Mouse (Mus musculus) gastrocnemius, adult 8-10 months (tissue): ENCODE data around the gene Eif5. TPM values are rescaled to one million over a fixed set of nuclear protein-coding genes. Genes with fewer than 3 reads are reported as not detected.

Experiments
- DNase-seq, 2 experiments: peaks; one replicate each; pipeline ENCODE4 v3.0.0; 2022; ENCODE audit warnings: low spot score in 2 of 2
- total RNA-seq, 4 experiments: library from RNA; stranded (reverse); gene quantifications; 2 replicates each; pipeline ENCODE4 v1.2.4; 2022

The Eif5 gene
- total RNA-seq, 4 experiments from 2014 or later = 151 to 194 (median 168) TPM

DNA sequence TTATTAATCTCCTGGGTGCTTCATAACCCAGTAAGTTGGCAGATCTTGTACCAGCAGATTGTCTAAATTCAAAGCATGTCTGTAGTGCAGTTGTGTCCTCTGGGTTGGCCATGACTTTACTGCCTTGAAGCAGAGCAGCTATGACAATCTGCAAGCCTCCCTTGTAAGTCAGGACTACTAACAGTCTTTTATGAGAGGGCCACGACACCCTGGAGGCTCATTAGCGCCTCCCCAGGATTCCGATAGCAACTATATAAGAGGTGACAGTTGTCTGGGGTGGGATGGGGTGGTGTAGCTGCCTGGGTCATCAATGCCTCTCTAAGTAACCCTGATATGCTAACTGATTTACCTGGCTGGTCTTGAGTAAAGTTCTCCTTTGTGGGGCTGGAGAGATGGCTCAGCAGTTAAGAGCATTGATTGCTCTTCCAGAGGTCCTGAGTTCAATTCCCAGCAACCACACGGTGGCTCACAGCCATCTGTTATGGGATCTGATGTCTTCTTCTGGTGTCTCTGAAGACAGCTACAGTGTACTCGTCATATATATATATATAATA, 25.3 kb downstream of the Eif5 start:
- DNase-seq = no peak

DNA sequence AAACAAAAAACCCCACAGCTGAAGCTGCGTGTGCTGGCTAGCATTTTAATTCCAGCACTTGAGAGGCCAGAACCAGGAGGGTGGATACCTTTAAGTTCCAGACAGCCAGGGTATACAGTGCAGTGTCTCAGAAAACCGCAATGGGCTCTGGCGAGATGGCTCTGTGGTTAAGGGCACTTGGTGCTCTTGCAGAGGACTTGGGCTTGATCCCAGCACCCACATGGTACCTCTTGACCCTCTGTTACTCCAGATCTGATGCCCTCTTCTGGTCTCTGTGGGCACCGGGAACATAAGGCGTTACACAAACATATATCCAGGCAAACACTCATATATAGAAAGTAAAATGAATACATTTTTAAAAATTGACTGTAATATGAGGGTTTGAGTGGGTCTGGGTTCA, 27.5 kb downstream of the Eif5 start:
- no peak for DNase-seq

DNA sequence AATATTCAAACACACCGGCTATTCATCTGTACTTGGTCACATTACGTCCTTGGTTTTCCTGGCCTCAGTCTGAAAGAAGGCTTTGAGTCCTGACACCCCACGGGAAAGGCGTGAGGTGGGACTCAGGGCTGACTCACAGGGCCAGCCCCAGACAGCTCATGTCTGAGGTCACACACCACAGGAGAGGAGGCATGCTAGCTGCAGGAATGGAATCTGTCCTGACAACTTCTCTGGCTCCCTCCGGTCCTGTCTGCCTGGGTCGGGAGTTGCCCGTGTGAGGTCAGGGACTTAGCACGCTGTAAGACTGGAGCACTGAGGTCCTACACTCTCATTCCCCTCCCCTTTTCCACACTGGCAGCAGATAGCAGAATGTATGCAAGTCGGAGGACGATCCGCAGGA, 31.0 kb downstream of the Eif5 start:
- DNase-seq = no peak

DNA sequence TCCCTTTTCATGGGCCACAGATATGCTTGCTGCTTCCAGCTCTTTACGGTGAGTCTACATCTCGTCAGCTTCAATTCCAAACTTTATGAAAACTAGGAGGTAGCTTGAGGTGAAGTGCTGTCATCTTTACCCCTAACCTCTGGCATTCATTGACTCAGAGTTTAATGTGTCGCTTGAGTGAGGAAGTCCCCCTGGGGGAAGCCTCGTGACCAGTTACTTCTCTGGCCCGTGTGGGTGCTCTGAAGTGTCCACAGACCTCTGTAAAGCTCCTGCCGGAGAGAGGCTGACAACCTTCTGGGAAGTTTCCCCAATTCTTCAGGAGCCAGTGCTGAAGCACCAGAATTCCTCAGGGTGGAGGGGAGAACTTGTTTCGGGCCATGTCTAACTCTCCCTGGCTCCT, 34.6 kb downstream of the Eif5 start:
- DNase-seq = no peak

DNA sequence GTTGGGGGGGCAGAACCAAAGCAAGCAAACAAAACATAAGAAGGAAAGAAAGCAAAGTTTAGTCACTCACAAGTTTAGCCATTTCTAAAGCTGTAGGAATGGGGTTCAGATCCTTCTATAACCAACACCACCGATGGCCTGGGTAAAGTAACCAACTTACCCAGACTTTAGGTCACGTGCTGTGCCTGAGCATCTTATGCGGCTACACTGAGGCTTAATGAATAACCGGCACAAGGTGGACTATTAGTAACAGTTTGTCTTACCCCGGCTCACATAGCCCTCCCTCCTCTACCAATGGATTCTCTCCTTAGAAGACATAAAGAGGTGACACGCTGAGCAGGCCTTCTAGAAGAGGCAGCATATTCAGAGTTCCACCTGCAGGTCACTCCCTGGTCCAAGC, 35.5 kb downstream of the Eif5 start:
- DNase-seq = no peak

DNA sequence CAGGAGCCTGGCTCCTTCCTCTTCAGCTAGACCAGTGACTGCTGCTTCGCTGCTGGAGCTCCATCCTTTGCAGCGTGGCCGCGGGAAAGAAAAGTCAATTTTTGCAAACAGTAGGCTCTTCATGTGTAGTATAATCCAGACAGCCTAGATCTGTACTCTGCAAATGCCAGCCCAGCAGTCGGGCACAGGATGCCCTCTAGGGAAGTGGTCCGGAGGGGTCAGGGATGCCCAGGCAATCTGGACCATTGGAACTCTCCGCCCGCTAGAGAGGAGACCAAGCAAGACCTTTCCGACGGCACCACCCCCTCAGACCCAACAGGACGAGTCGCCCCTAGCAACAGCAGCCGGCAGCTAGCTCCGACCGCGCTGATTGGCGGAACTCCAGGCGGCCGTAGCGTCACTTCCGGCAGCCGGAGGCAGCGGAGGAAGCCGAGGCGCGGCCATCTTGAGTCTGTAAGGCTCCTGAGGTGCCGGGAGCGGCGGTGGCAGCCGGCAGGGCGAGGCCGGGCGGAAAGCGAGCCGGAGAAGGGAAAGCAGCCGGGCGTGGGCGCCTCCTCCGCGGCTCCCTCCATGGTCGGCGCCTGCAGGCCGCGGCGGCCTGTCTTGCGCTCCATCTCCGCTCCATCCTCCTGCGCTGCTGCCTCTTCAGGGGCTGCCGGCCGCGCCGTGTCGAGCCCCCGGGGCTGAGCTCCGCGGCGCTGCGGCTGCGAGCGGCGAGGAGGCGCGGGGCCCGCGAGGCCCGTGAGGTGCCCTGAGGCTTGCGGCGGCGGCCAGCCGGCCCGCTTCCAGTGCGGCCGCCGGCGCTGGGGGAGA, 36.5 kb downstream of the Eif5 start, which contains the start of gene Mark3:
Gene Mark3, plus strand, starts transcription at position 450 of the 813 bp plus-strand sequence.
- DNase-seq = peak; percentile 91 to 94

GRCm38 (mm10) chr12:111574887-111575838, 37.3 kb downstream of the Eif5 start:
- DNase-seq = peak in 1 of 2 experiments; percentile 14

DNA sequence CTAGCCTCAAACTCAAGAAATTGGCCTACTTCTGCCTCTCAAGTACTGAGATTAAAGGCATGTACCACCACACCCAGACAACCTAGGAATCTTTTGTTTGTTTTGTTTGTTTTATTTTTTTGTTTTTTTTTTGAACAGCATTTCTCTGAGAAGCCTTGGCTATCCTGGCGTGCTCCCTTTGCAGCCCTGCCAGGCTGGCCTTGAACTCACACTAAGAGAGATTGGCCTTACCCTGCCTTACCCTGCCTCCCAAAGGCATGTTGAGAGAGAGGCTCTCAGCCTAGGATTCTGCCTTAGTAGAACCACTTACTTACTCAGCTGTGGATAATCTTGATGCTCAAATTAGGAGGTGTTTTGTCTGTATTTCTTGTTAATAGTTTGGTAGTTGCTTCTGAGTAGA, 45.2 kb downstream of the Eif5 start:
- DNase-seq = no peak

DNA sequence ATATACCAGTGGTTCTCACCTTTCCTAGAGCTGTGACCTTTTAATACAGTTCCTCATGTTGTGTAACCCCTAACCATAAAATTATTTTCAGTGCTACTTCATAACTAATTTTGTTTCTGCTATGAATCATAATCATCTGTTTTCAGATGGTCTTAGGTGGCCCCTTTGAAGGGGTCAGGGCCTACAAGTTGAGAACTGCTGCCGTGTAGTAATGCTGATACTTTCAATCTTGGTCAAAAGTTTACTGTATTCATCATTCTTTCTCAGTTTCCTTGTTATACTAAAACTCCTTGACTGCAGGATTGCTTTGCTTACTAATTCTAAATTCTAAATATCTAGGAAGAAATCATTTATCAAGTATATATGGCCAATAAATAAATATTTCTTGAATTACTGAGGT, 46.6 kb downstream of the Eif5 start:
- DNase-seq = no peak

GRCm38 (mm10) chr12:111587252-111587651, 49.4 kb downstream of the Eif5 start:
- DNase-seq = no peak

DNA sequence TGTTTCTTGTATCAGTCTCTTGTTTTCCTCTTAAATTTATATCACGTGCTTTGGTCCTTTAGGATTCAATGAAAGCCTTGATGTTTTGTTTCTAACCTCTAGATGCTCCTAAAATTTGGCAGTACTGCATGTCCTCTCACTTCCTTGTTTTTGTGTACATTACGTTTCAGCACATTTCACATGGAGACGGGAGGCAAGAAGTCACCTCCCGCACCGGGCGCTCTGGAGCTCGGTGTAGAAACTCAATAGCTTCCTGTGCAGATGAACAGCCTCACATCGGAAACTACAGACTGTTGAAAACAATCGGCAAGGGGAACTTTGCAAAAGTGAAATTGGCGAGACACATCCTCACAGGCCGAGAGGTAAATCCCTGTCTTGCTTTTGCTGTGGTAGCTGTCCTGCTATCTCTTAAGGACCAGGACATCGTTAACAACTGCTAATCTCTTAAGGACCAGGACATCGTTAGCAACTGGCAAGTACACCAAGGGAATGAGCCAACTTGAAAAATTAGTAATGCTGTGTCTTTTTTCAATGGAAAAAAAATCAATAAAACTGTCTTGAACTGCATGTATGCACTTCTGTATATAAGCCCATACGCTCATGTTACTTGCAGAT, 54.7 kb downstream of the Eif5 start:
- no peak for DNase-seq

DNA sequence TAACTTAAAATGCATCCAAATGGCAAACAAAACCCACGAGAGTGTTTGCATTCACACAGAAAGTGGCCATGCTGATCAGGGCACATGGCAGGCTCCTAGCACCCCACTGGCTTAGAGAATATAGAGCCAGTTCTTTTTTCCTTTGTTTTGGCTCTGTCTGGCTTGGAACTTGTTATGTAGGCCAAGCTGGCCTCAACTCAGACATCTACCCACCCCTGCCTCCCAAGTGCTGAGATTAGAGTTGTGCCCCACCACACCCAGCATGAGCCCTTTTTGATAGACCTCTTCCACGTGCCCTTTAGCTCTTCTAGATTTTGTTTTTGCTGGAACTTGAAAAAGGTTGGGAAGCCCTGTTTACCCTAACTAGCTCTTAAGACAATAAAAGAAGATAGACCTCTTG, 56.0 kb downstream of the Eif5 start:
- no peak for DNase-seq

Other genes with a start within 250 kb of the Eif5 start
- 10 to 100 TPM; 13.7 to 18.7 (median 14.9) TPM for gene Cdc42bpb, start 160.3 kb upstream of the Eif5 start, total RNA-seq
- not detected for gene Lbhd2, start 131.2 kb upstream of the Eif5 start, total RNA-seq
- gene Exoc3l4, start 121.0 kb upstream of the Eif5 start, total RNA-seq = 1 to 10 TPM in 3 of 4 experiments, under 1 TPM in 1; 0.72 to 3.2 (median 2.7) TPM
- gene Tnfaip2, start 95.5 kb upstream of the Eif5 start, total RNA-seq = 10 to 100 TPM; 17.0 to 41.0 (median 32.6) TPM
- gene Gm266, start 52.2 kb upstream of the Eif5 start, total RNA-seq = under 1 TPM in 3 of 4 experiments, not detected in 1; 0.27 to 0.34 (median 0.31) TPM
- 10 to 100 TPM; 45.6 to 57.4 (median 48.2) TPM for gene Mark3, start 36.5 kb downstream of the Eif5 start, total RNA-seq
- gene Ckb, start 134.3 kb downstream of the Eif5 start, total RNA-seq = 1 to 10 TPM; 2.8 to 8.5 (median 5.7) TPM
- gene Trmt61a, start 140.1 kb downstream of the Eif5 start, total RNA-seq = 1 to 10 TPM; 2.1 to 2.7 (median 2.5) TPM
- gene Bag5, start 175.2 kb downstream of the Eif5 start, total RNA-seq = 10 to 100 TPM; 11.4 to 19.6 (median 16.3) TPM
- 10 to 100 TPM; 36.2 to 40.8 (median 38.9) TPM for gene Apopt1, start 175.2 kb downstream of the Eif5 start, total RNA-seq
- 10 to 100 TPM; 47.9 to 62.7 (median 50.9) TPM for gene Klc1, start 220.8 kb downstream of the Eif5 start, total RNA-seq